Mouse (Mus musculus) cerebellum, postnatal 36 days (tissue): ENCODE measurements around the gene Piwil4.

ENCODE experiments used
- DNase-seq, 2 experiments: peaks; one replicate each; pipeline ENCODE4 v3.0.0; 2021 to 2022; ENCODE audit warnings: mixed read lengths in 2 of 2

Piwil4 gene

GRCm38 (mm10) chr9:14740151-14740924, at the start of gene Piwil4:
Gene Piwil4 (minus strand): TSS chr9:14740733.
- DNase-seq: no peak

- DNase-seq: no peak
These were observed 46.8 kb upstream of the Piwil4 start for GRCm38 (mm10) chr9:14787356-14787755.

- peak; percentile 86 to 93 for DNase-seq
These were observed 43.8 kb upstream of the Piwil4 start, which contains the start of the genes Mre11a and Ankrd49 for GRCm38 (mm10) chr9:14784039-14785002. Gene Mre11a (plus strand): TSS chr9:14784654. Gene Ankrd49 (minus strand): TSS chr9:14784856.

GRCm38 (mm10) chr9:14778341-14778740, 37.8 kb upstream of the Piwil4 start:
- no peak for DNase-seq

GRCm38 (mm10) chr9:14773813-14774212, 33.3 kb upstream of the Piwil4 start:
- DNase-seq: no peak

- DNase-seq: no peak
These were observed 31.5 kb upstream of the Piwil4 start for GRCm38 (mm10) chr9:14772074-14772473.

GRCm38 (mm10) chr9:14770803-14771471, 30.4 kb upstream of the Piwil4 start, which contains the start of gene 1700012B09Rik:
Gene 1700012B09Rik (minus strand): TSS chr9:14771030.
- DNase-seq: no peak

GRCm38 (mm10) chr9:14769811-14770210, 29.3 kb upstream of the Piwil4 start:
- DNase-seq: no peak

- peak; percentile 18 to 38 for DNase-seq
These were observed 24.2 kb upstream of the Piwil4 start for GRCm38 (mm10) chr9:14764765-14765164.

GRCm38 (mm10) chr9:14759261-14759660, 18.7 kb upstream of the Piwil4 start:
- DNase-seq: no peak

GRCm38 (mm10) chr9:14758590-14758989, 18.1 kb upstream of the Piwil4 start:
- no peak for DNase-seq

GRCm38 (mm10) chr9:14754469-14754868, 13.9 kb upstream of the Piwil4 start:
- DNase-seq: no peak

- no peak for DNase-seq
These were observed 13.4 kb upstream of the Piwil4 start for GRCm38 (mm10) chr9:14753947-14754346.

- DNase-seq: no peak
These were observed 11.5 kb upstream of the Piwil4 start, which contains the start of gene Fut4 for GRCm38 (mm10) chr9:14752001-14752522. Gene Fut4 (minus strand): TSS chr9:14752393.

GRCm38 (mm10) chr9:14751503-14752000, 11.0 kb upstream of the Piwil4 start:
- no peak for DNase-seq

GRCm38 (mm10) chr9:14750901-14751502, 10.5 kb upstream of the Piwil4 start:
- DNase-seq: no peak

- DNase-seq: no peak
These were observed 909 bp downstream of the Piwil4 start for GRCm38 (mm10) chr9:14739498-14740150.

GRCm38 (mm10) chr9:14730941-14731541, 9.5 kb downstream of the Piwil4 start:
- no peak for DNase-seq

GRCm38 (mm10) chr9:14728365-14728764, 12.2 kb downstream of the Piwil4 start:
- no peak for DNase-seq

GRCm38 (mm10) chr9:14726629-14727028, 13.9 kb downstream of the Piwil4 start:
- no peak for DNase-seq

GRCm38 (mm10) chr9:14726005-14726404, 14.5 kb downstream of the Piwil4 start:
- no peak for DNase-seq
